Mouse (Mus musculus) regulatory T cell (primary cell): ENCODE results near the gene B9d1.

Source experiments
- in situ Hi-C: fragments of 300-600 bp; cut with MboI, MseI; formaldehyde crosslinking; loops from one replicate; pipeline ENCODE4 v1.15.1; 2025; ENCODE audit warnings: high pct_unique_total_duplicates

B9d1 gene

GRCm38 (mm10) chr11:61537362-61537761 lies 32.4 kb downstream of the B9d1 start:
- in situ Hi-C loops, result no loop called here

DNA sequence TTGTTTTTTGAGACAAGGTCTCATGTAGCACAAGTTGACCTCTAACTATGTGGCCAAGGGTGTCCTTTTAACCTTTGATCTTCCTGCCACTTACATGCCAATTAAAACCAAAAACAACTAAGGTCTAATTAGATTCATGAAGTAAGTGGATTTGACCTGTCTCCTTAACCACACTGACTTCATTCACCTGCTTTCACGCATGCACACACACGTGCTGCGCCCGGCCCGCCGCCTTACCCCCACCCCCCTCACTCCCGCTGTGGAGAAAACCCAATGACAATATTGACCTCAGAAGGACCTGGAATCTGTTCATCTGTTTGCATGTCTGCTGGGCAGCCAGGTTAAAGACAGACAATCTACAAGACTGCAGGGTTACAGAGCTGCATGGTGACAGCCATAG lies 35.7 kb downstream of the B9d1 start:
- in situ Hi-C loops, result no loop called here

DNA sequence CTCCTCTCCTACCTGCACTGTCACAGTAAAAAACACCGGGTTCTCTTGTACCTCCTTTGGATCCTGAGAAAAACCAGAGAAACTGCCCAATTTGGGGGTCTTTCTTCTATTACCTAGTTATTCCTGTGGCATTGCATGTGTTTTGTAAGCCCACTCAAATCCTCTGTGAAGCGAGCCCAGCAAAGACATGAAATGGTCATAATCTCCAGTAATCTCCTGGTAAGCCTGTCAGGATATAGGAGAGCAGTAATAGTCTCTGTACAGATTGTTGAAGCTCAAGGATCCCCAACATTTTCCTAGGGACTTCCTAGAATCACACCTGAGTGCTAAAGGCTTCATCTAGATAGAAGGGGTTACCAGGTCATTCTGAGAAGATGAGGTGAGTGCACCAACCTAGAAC lies 36.2 kb downstream of the B9d1 start:
- in situ Hi-C loops, result no loop called here

- in situ Hi-C loops, result no loop called here
Measured at GRCm38 (mm10) chr11:61545586-61545985, 40.6 kb downstream of the B9d1 start.

- in situ Hi-C loops, result no loop called here
Measured at GRCm38 (mm10) chr11:61546452-61546851, 41.5 kb downstream of the B9d1 start.

GRCm38 (mm10) chr11:61547710-61548109 lies 42.8 kb downstream of the B9d1 start:
- in situ Hi-C loops, result no loop called here

DNA sequence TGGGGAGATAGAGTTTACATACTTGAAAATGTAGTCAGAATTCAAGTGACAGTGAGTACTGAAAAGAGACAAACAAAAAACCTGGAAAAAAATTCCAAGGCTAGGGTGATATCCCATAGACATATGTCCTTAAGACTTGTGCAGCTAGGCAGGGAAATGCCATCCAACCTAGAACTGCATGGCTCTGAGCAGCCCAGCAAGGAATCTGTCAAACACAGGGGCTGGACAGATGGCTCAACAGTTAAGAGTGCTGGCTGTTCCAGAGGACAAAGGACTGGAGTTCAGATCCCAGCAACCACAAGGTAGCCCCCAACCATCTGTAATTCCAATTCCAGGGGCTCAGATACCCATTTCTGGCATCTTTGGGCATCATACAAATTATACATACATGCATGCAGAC lies 45.7 kb downstream of the B9d1 start:
- in situ Hi-C loops, result no loop called here

GRCm38 (mm10) chr11:61553015-61553754 lies 48.2 kb downstream of the B9d1 start:
- in situ Hi-C loops, result no loop called here

GRCm38 (mm10) chr11:61559572-61559971 lies 54.6 kb downstream of the B9d1 start:
- in situ Hi-C loops, result no loop called here

DNA sequence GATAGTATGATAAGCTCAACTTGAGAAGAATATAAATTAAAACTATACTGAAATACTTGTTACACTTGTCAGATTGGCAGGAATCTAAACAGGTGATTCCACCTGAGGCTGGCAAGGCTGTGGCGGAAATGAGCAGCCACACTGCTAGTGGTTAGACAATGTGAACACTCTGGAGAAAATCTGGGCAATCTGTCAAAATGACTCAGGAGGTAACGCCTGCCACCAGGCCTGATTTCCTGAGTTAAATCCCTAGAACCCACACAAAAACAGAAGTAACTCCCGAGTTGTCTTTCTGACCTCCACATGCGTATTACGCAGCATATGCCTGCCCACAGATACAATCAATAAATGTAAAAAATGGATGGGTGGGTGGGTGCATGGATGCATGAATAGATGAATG lies 57.5 kb downstream of the B9d1 start:
- in situ Hi-C loops, result no loop called here
